Mouse (Mus musculus): ENCODE data around the gene Nisch.

DNA sequence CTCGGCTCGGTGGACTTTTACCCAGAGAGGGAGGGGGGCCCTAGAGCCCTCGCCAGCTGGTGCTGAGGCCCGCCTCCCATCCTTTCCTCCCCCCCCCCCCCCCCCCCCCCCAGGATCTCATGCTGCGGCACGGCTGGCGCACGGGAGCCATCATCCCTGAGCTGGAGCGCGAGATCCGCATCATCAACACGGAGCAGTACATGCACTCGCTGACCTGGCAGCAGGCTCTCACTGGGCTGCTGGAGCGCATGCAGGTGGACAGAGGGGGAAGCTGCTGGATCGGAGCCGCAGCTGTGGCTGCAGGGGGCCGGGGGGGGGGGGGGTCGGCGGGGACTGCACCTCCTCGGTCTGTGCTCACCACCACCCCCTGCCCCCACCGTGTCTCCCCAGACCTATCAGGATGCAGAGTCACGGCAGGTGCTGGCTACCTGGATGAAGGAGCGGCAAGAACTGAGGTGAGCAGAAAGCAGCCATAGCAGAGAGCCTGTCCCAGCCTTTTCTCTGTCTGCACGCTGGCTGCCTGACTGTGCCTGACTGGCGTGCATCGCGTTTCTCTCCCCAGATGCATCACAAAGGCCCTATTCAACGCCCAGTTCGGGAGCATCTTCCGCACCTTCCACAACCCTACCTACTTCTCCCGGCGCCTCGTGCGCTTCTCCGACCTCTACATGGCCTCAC, 78.4 kb downstream of the Nisch start:
- TF ChIP-seq CTCF (IDR thresholded peaks at IDR 0.05; ENCODE audit: borderline replicate concordance, insufficient read depth, low read length) (no peak), POLR2A (IDR thresholded peaks at IDR 0.05; ENCODE audit: low read depth, low read length) (no peak)
